Mouse (Mus musculus) MEL (cell line): ENCODE results near the gene Lyzl6. TPM values are rescaled to one million over a fixed set of nuclear protein-coding genes. Genes with fewer than 3 reads are reported as not detected.
"Not testable (repeated sequence)": the region's sequence is repeated elsewhere in the genome, so short reads cannot be mapped to it uniquely, and the experiment has no call there.

Source experiments
- DNase-seq: peaks from one replicate; pipeline ENCODE4 v3.0.0; 2011; ENCODE audit warnings: low read depth, low spot score
- H3K27ac ChIP-seq: 2 replicates; pipeline ENCODE4 v1.5.1; 2012; ENCODE audit warnings: low read depth, mild to moderate bottlenecking, control low read depth, low read length, moderate library complexity; ENCODE audit not compliant: control insufficient read depth
- H3K27me3 ChIP-seq, 2 experiments: fragments of 150-350 bp in 1 of 2; sonication (generic) in 1 of 2; 2 replicates each; pipeline ENCODE4 v1.6.1; 2012; ENCODE audit warnings: low read length in 2 of 2, mild to moderate bottlenecking in 2 of 2, improper control_type of control experiment in 1 of 2, moderate library complexity in 1 of 2; ENCODE audit not compliant: insufficient read depth in 2 of 2, control insufficient read depth in 1 of 2
- H3K36me3 ChIP-seq, 2 experiments: 2 replicates each; pipeline ENCODE4 v1.6.1; 2012 to 2014; ENCODE audit warnings: low read length in 2 of 2, improper control_type of control experiment in 1 of 2, inconsistent platforms in 1 of 2, mild to moderate bottlenecking in 1 of 2; ENCODE audit not compliant: insufficient read depth in 2 of 2, control insufficient read depth in 1 of 2
- H3K4me1 ChIP-seq, 2 experiments: fragments of 150-350 bp in 1 of 2; sonication (generic) in 1 of 2; 2 replicates each; pipeline ENCODE4 v1.6.1; 2012; ENCODE audit warnings: low read length in 2 of 2, improper control_type of control experiment in 1 of 2, mild to moderate bottlenecking in 1 of 2; ENCODE audit not compliant: insufficient read depth in 2 of 2, control insufficient read depth in 1 of 2
- H3K4me3 ChIP-seq, 2 experiments: fragments of 150-350 bp in 1 of 2; sonication (generic) in 1 of 2; 2 replicates each; pipeline ENCODE4 v1.5.1; 2012; ENCODE audit warnings: low read depth in 2 of 2, low read length in 2 of 2, mild to moderate bottlenecking in 2 of 2, moderate library complexity in 2 of 2, control low read depth in 1 of 2, improper control_type of control experiment in 1 of 2; ENCODE audit not compliant: control insufficient read depth in 1 of 2, insufficient read depth in 1 of 2
- H3K79me2 ChIP-seq: 2 replicates; pipeline ENCODE4 v1.6.1; 2012; ENCODE audit warnings: mild to moderate bottlenecking, low read length, moderate library complexity; ENCODE audit not compliant: control insufficient read depth, poor library complexity, insufficient read depth
- H3K9ac ChIP-seq: 2 replicates; pipeline ENCODE4 v1.6.1; 2012; ENCODE audit warnings: low read depth, mild to moderate bottlenecking, control low read depth, low read length, moderate library complexity; ENCODE audit not compliant: control insufficient read depth, poor library complexity, severe bottlenecking
- H3K9me3 ChIP-seq: fragments of 150-350 bp; sonication (generic); replicated peaks from 2 replicates; pipeline ENCODE4 v1.6.1; 2012; ENCODE audit warnings: mild to moderate bottlenecking, low read length, improper control_type of control experiment, moderate library complexity; ENCODE audit not compliant: insufficient read depth
- CHD2 ChIP-seq: IDR thresholded peaks from 2 replicates; pipeline ENCODE4 v1.6.1; 2011; ENCODE audit warnings: low read length, improper control_type of control experiment
- CTCF ChIP-seq, 3 experiments: IDR thresholded peaks in 2 of 3; conservative IDR thresholded peaks in 1 of 3; 2 replicates each; pipeline ENCODE4 v1.5.1; 2011 to 2012; ENCODE audit warnings: low read length in 3 of 3, low read depth in 2 of 3, mild to moderate bottlenecking in 2 of 3, improper control_type of control experiment in 1 of 3, inconsistent platforms in 1 of 3, mixed read lengths in 1 of 3, moderate library complexity in 1 of 3; ENCODE audit not compliant: control insufficient read depth in 1 of 3, insufficient read depth in 1 of 3, poor library complexity in 1 of 3, severe bottlenecking in 1 of 3
- GATA1 ChIP-seq: IDR thresholded peaks from 2 replicates; pipeline ENCODE4 v1.6.1; 2011; ENCODE audit warnings: low read depth, low read length, improper control_type of control experiment
- MYB ChIP-seq: IDR thresholded peaks from 2 replicates; pipeline ENCODE4 v1.6.1; 2011; ENCODE audit warnings: mild to moderate bottlenecking, low read depth, low read length, improper control_type of control experiment
- NRF1 ChIP-seq: IDR thresholded peaks from 2 replicates; pipeline ENCODE4 v1.6.1; 2014; ENCODE audit warnings: low read depth, mild to moderate bottlenecking, inconsistent platforms, low read length, improper control_type of control experiment, moderate library complexity; ENCODE audit not compliant: poor library complexity, insufficient read depth, severe bottlenecking
- POLR2A ChIP-seq, 2 experiments: IDR thresholded peaks; 2 replicates each; pipeline ENCODE4 v1.6.1; 2011 to 2012; ENCODE audit warnings: low read length in 2 of 2, mild to moderate bottlenecking in 2 of 2, control low read depth in 1 of 2, improper control_type of control experiment in 1 of 2, low read depth in 1 of 2, moderate library complexity in 1 of 2; ENCODE audit not compliant: control insufficient read depth in 1 of 2, insufficient read depth in 1 of 2, poor library complexity in 1 of 2
- POLR2AphosphoS2 ChIP-seq: IDR thresholded peaks from 2 replicates; pipeline ENCODE4 v1.6.1; 2011; ENCODE audit warnings: low read length, improper control_type of control experiment
- RAD21 ChIP-seq: IDR thresholded peaks from 2 replicates; pipeline ENCODE4 v1.6.1; 2011; ENCODE audit warnings: mild to moderate bottlenecking, low read depth, low read length, improper control_type of control experiment
- RCOR1 ChIP-seq: IDR thresholded peaks from 2 replicates; pipeline ENCODE4 v1.6.1; 2012; ENCODE audit warnings: low read depth, mild to moderate bottlenecking, inconsistent platforms, low read length, improper control_type of control experiment
- SMC3 ChIP-seq: IDR thresholded peaks from 2 replicates; pipeline ENCODE4 v1.6.1; 2011; ENCODE audit warnings: low read depth, low read length, improper control_type of control experiment
- USF1 ChIP-seq: IDR thresholded peaks from 2 replicates; pipeline ENCODE4 v1.6.1; 2014; ENCODE audit warnings: low read depth, mild to moderate bottlenecking, inconsistent platforms, low read length, improper control_type of control experiment, moderate library complexity
- USF2 ChIP-seq, 2 experiments: IDR thresholded peaks; 2 replicates each; pipeline ENCODE4 v1.6.1; 2011 to 2012; ENCODE audit warnings: improper control_type of control experiment in 2 of 2, low read length in 2 of 2, borderline replicate concordance in 1 of 2, inconsistent platforms in 1 of 2, low read depth in 1 of 2, mild to moderate bottlenecking in 1 of 2; ENCODE audit not compliant: insufficient read depth in 1 of 2
- ZKSCAN1 ChIP-seq: IDR thresholded peaks from 2 replicates; pipeline ENCODE4 v1.6.1; 2012; ENCODE audit warnings: low read depth, mild to moderate bottlenecking, inconsistent platforms, low read length, improper control_type of control experiment, moderate library complexity
- ZMIZ1 ChIP-seq: IDR thresholded peaks from 2 replicates; pipeline ENCODE4 v1.6.1; 2012; ENCODE audit warnings: low read depth, mild to moderate bottlenecking, inconsistent platforms, low read length, improper control_type of control experiment, moderate library complexity
- polyA plus RNA-seq, 2 experiments: library from polyadenylated mRNA; stranded (reverse) in 1 of 2; unstranded in 1 of 2; fragments of >175 nt in 1 of 2; fragments of >200 nt in 1 of 2; gene quantifications; 2 replicates each; pipeline versions ENCODE4 v1.2.1 to v1.2.4; 2012; ENCODE audit warnings: low replicate concordance in 2 of 2, low read depth in 1 of 2; ENCODE audit not compliant: insufficient read length in 2 of 2, insufficient read depth in 1 of 2, missing spikeins in 1 of 2
- total RNA-seq: library from RNA; depleted of rRNA; stranded (reverse); fragments of 300-350 nt; gene quantifications from 2 replicates; pipeline ENCODE4 v1.2.3, GENCODE M21; 2012

The Lyzl6 gene
- total and polyA plus RNA-seq, 3 experiments, result not detected

GRCm38 (mm10) chr11:103677042-103677441 lies 38.4 kb upstream of the Lyzl6 start:
- peak; percentile 78 for DNase-seq
- H3K27me3 ChIP-seq, H3K9me3 ChIP-seq, H3K4me1 ChIP-seq, H3K27ac ChIP-seq, H3K79me2 ChIP-seq, H3K9ac ChIP-seq: not testable (repeated sequence)
- peaks cover 0 to 11% of the 10 kb centered on the region in 2 experiments; a peak in 2 of 4 replicates for H3K36me3 ChIP-seq
- TF ChIP-seq SMC3, result peak; percentile 46
- peak; percentile 9; the same call in 1 of the 2 replicates for TF ChIP-seq RAD21
- peak; percentile 59 to 75 (median 67) for TF ChIP-seq CTCF (IDR thresholded peaks at IDR 0.05 in 2 of 3, conservative IDR thresholded peaks at IDR 0.05 in 1 of 3; ENCODE audit: control insufficient read depth in 1 of 3, insufficient read depth in 1 of 3, low read depth in 2 of 3, low read length in 3 of 3, poor library complexity in 1 of 3, severe bottlenecking in 1 of 3)
- TF ChIP-seq, all 39 proteins: peak for 3; not testable (repeated sequence) for 36
- H3K4me3 ChIP-seq, result not testable (repeated sequence)

GRCm38 (mm10) chr11:103675556-103675955 lies 36.9 kb upstream of the Lyzl6 start:
- Histone ChIP-seq H3K36me3 (peaks cover 0 to 4% of the 10 kb centered on the region in 2 experiments; a peak in 2 of 4 replicates), H3K9me3 (no peaks in the 10 kb centered on the region), H3K9ac (no peak overlapping the region), H3K79me2 (no peaks in the 10 kb centered on the region), H3K4me3 (no peak overlapping the region), H3K27ac (no peak overlapping the region), H3K27me3 (no peaks in the 10 kb centered on the region), H3K4me1 (no peaks in the 10 kb centered on the region)
- TF ChIP-seq RCOR1, result no peak
- peak; percentile 57 for TF ChIP-seq RAD21
- TF ChIP-seq CTCF (IDR thresholded peaks at IDR 0.05 in 2 of 3, conservative IDR thresholded peaks at IDR 0.05 in 1 of 3; ENCODE audit: control insufficient read depth in 1 of 3, insufficient read depth in 1 of 3, low read depth in 2 of 3, low read length in 3 of 3, poor library complexity in 1 of 3, severe bottlenecking in 1 of 3), result peak; percentile 74 to 93 (median 83)
- peak; percentile 54 for TF ChIP-seq SMC3
- TF ChIP-seq POLR2AphosphoS2, result 0 out of 2 replicates have a peak, but pooled peaks have one; percentile 22
- TF ChIP-seq POLR2A (IDR thresholded peaks at IDR 0.05; ENCODE audit: control insufficient read depth in 1 of 2, insufficient read depth in 1 of 2, low read depth in 1 of 2, low read length in 2 of 2, poor library complexity in 1 of 2), result peak in 1 of 2 experiments; percentile 39; a peak in 1 of 4 replicates
- peak; percentile 76 for DNase-seq

- Histone ChIP-seq H3K4me1 (no peaks in the 10 kb centered on the region), H3K9me3 (no peaks in the 10 kb centered on the region), H3K36me3 (no peaks in the 10 kb centered on the region), H3K27me3 (no peaks in the 10 kb centered on the region), H3K4me3 (no peak overlapping the region), H3K9ac (no peak overlapping the region), H3K79me2 (no peaks in the 10 kb centered on the region), H3K27ac (no peak overlapping the region)
- no peak for TF ChIP-seq POLR2A (IDR thresholded peaks at IDR 0.05; ENCODE audit: control insufficient read depth in 1 of 2, insufficient read depth in 1 of 2, low read depth in 1 of 2, low read length in 2 of 2, poor library complexity in 1 of 2)
- no peak for TF ChIP-seq MYB
- no peak for TF ChIP-seq CHD2
- TF ChIP-seq ZMIZ1, result no peak
- TF ChIP-seq NRF1, result no peak
- TF ChIP-seq GATA1, result no peak
- no peak for TF ChIP-seq RAD21
- no peak for TF ChIP-seq USF1
- no peak for TF ChIP-seq USF2 (IDR thresholded peaks at IDR 0.05; ENCODE audit: borderline replicate concordance in 1 of 2, insufficient read depth in 1 of 2, low read depth in 1 of 2, low read length in 2 of 2)
- no peak for TF ChIP-seq ZKSCAN1
- no peak for DNase-seq
Measured at GRCm38 (mm10) chr11:103666907-103667426, 28.3 kb upstream of the Lyzl6 start.
